Mouse (Mus musculus) olfactory bulb, adult 2 months (tissue): Measurements from ENCODE around the gene Scn5a. TPM values are rescaled to one million over a fixed set of nuclear protein-coding genes. Genes with fewer than 3 reads are reported as not detected.

Experiments used
- H3K27ac ChIP-seq: fragments of 200-500 bp; 2 replicates; pipeline ENCODE4 v1.5.1; 2012; ENCODE audit warnings: low read depth, low read length; ENCODE audit not compliant: insufficient read depth
- H3K4me1 ChIP-seq: fragments of 200-500 bp; 2 replicates; pipeline ENCODE4 v1.6.1; 2012; ENCODE audit warnings: low read length; ENCODE audit not compliant: control insufficient read depth, insufficient read depth
- H3K4me3 ChIP-seq: fragments of 200-500 bp; 2 replicates; pipeline ENCODE4 v1.5.1; 2012; ENCODE audit warnings: mild to moderate bottlenecking, low read depth, low read length, moderate library complexity; ENCODE audit not compliant: insufficient read depth
- CTCF ChIP-seq: fragments of 200-500 bp; IDR thresholded peaks from 2 replicates; pipeline ENCODE4 v1.5.1; 2012; ENCODE audit warnings: low read depth, mild to moderate bottlenecking, low read length, moderate library complexity; ENCODE audit not compliant: insufficient read depth
- POLR2A ChIP-seq: fragments of 200-500 bp; IDR thresholded peaks from 2 replicates; pipeline ENCODE4 v1.6.1; 2012; ENCODE audit warnings: mild to moderate bottlenecking, low read depth, low read length, moderate library complexity; ENCODE audit not compliant: insufficient read depth
- WGBS: fragments of 180-500 bp; shearing (Covaris S2); methylation state at CpG from one replicate; pipeline ENCODE4 v1.1.7; 2018; 5-methylcytosine and 5-hydroxymethylcytosine counted together
- polyA plus RNA-seq: library from polyadenylated mRNA; stranded (reverse); fragments of >200 nt; gene quantifications from 2 replicates; pipeline ENCODE4 v1.2.4, GENCODE M21; 2012; ENCODE audit warnings: low replicate concordance; ENCODE audit not compliant: missing spikeins, insufficient read depth, insufficient read length

The Scn5a gene
- not detected in 2 replicates for polyA plus RNA-seq

- WGBS: under 1% methylated on average over 87 of the region's 99 CpGs
- Histone ChIP-seq H3K4me1 (peaks cover 10% of the 10 kb centered on the region), H3K4me3 (peak within 1 kb of the TSS; percentile 52), H3K27ac (no peak within 1 kb of the TSS)
- no peak for TF ChIP-seq POLR2A
- no peak for TF ChIP-seq CTCF
Observed at GRCm38 (mm10) chr9:119578636-119579438, at the start of gene Scn5a. Scn5a (minus strand) TSS chr9:119579016.

GRCm38 (mm10) chr9:119627227-119627626 is 48.4 kb upstream of the Scn5a start:
- H3K27ac ChIP-seq: no peak overlapping the region
- TF ChIP-seq POLR2A (no peak), CTCF (no peak)
- no peak overlapping the region for H3K4me3 ChIP-seq
- H3K4me1 ChIP-seq: peaks cover 5% of the 10 kb centered on the region
- WGBS: 45% methylated on average over 6 of the region's 6 CpGs

- H3K4me1 ChIP-seq: no peaks in the 10 kb centered on the region
- no peak overlapping the region for H3K4me3 ChIP-seq
- TF ChIP-seq POLR2A (no peak), CTCF (no peak)
- no peak overlapping the region for H3K27ac ChIP-seq
- WGBS: 66% methylated on average over 4 of the region's 4 CpGs
Observed at GRCm38 (mm10) chr9:119624151-119624550, 45.3 kb upstream of the Scn5a start.

- peaks cover 11% of the 10 kb centered on the region for H3K4me1 ChIP-seq
- H3K4me3 ChIP-seq: no peak overlapping the region
- WGBS: 31% methylated on average over 6 of the region's 6 CpGs
- no peak overlapping the region for H3K27ac ChIP-seq
- TF ChIP-seq CTCF (no peak), POLR2A (no peak)
Observed at GRCm38 (mm10) chr9:119614798-119615197, 36.0 kb upstream of the Scn5a start.

- TF ChIP-seq CTCF: no peak
- 47% methylated on average over 7 of the region's 7 CpGs for WGBS
Observed at GRCm38 (mm10) chr9:119610563-119611166, 31.8 kb upstream of the Scn5a start.

GRCm38 (mm10) chr9:119606906-119607305 is 28.1 kb upstream of the Scn5a start:
- TF ChIP-seq CTCF: no peak
- no peak for TF ChIP-seq POLR2A
- no peak overlapping the region for H3K4me3 ChIP-seq
- 96% methylated on average over 5 of the region's 5 CpGs for WGBS
- H3K27ac ChIP-seq: no peak overlapping the region
- H3K4me1 ChIP-seq: 0 out of 2 replicates have a peak, but pooled peaks cover 11% of the 10 kb centered on the region

More at GRCm38 (mm10) chr9:119610563-119611166, 31.8 kb upstream of the Scn5a start:
- no peak overlapping the region for H3K4me3 ChIP-seq
- no peak overlapping the region for H3K27ac ChIP-seq
- peaks cover 17% of the 10 kb centered on the region for H3K4me1 ChIP-seq

GRCm38 (mm10) chr9:119604607-119605006 is 25.8 kb upstream of the Scn5a start:
- WGBS: 64% methylated on average over 8 of the region's 8 CpGs
- Histone ChIP-seq H3K4me1 (0 out of 2 replicates have a peak, but pooled peaks cover 5% of the 10 kb centered on the region), H3K4me3 (no peak overlapping the region), H3K27ac (no peak overlapping the region)
- TF ChIP-seq CTCF (no peak), POLR2A (no peak)

GRCm38 (mm10) chr9:119598501-119598900 is 19.7 kb upstream of the Scn5a start:
- no peak overlapping the region for H3K27ac ChIP-seq
- WGBS: 86% methylated on average over 10 of the region's 10 CpGs
- peaks cover 5% of the 10 kb centered on the region for H3K4me1 ChIP-seq
- no peak overlapping the region for H3K4me3 ChIP-seq
- TF ChIP-seq CTCF (no peak), POLR2A (no peak)

- Histone ChIP-seq H3K27ac (no peak overlapping the region), H3K4me1 (peaks cover 3% of the 10 kb centered on the region), H3K4me3 (no peak overlapping the region)
- WGBS: 73% methylated on average over 8 of the region's 8 CpGs
- no peak for TF ChIP-seq CTCF
- TF ChIP-seq POLR2A: no peak
Observed at GRCm38 (mm10) chr9:119597332-119597731, 18.5 kb upstream of the Scn5a start.
